In the genomic region with DNA sequence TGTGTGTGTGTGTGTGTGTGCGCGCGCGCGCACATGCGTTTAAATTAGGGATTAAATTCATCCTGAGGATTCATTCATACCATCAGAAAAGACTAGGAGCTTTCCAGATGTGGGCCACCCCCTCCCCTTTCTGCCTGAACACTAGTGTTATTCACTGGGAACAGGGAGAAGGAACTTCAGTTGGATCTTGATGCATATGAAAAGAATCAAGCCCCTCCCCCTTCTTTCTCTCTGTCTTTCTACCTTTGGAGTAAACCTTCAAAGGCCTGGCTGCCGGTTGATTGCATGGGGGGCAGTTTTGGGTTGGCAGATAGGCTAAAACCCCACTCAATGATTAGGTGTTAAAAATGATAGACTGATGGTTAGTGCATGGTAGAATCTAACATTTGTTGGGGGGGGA, we compare ENCODE assay signal across 24 mouse cellular contexts. TPM values are rescaled to one million over a fixed set of nuclear protein-coding genes. Genes with fewer than 3 reads are reported as not detected.
DNase-seq lines count a peak whose midpoint lies in the region; ATAC-seq and TF ChIP-seq lines count a peak whose summit lies in the region.
"Had no signal": no experiment of that assay in that cellular context is flagged by ENCODE, and none has a peak within 500 bp of the region (broad histone marks: within the 10 kb centered on the region; RNA-seq: fewer than 3 reads in every experiment).

No protein-coding gene starts in this region.

- H3K4me2 ChIP-seq in hindbrain, embryonic 15.5 days: peak overlapping the region; percentile 94
- H3K4me2 ChIP-seq in hindbrain, embryonic 12.5 days (replicated peaks): no peak overlapping the region
- peak overlapping the region; percentile 95 for H3K4me2 ChIP-seq in midbrain, postnatal 0 days (ENCODE audit: low read depth, low read length, poor library complexity, severe bottlenecking)

- WGBS in hindbrain, embryonic 15.5 days: 68% methylated on average over 7 of the region's 7 CpGs
- WGBS in hindbrain, embryonic 12.5 days: 67% methylated on average over 7 of the region's 7 CpGs
- WGBS in midbrain, embryonic 10.5 days: 54% methylated on average over 7 of the region's 7 CpGs
- WGBS in midbrain, postnatal 0 days: 55% methylated on average over 7 of the region's 7 CpGs

- DNase-seq in embryo, embryonic 11 days: peak; percentile 14
- no peak for DNase-seq in embryo, embryonic 10 days (ENCODE audit: low spot score)
- DNase-seq in midbrain, embryonic 10.5 days (ENCODE audit: low spot score): no peak
- DNase-seq in midbrain, postnatal 0 days (ENCODE audit: low spot score): no peak
- no peak for DNase-seq in adrenal gland, postnatal 14 days
- no peak for DNase-seq in lung, postnatal 10 days
- DNase-seq: cerebellum, adult 2 months; cerebellum, postnatal 36 days; gastrocnemius, adult 2 months; heart, postnatal 4 days; liver; spleen, adult 18-20 months; thymus, adult 18-20 months; thymus, postnatal 4 days had no signal

- H3K27me3 ChIP-seq in hindbrain, embryonic 15.5 days: peaks cover 10% of the 10 kb centered on the region; the same call in 1 of the 2 replicates
- H3K27me3 ChIP-seq in hindbrain, embryonic 12.5 days: peaks cover 38% of the 10 kb centered on the region
- H3K27me3 ChIP-seq in midbrain, embryonic 10.5 days (ENCODE audit: low read depth, poor library complexity, severe bottlenecking): peaks cover 64% of the 10 kb centered on the region
- peaks cover 5% of the 10 kb centered on the region; the same call in 1 of the 2 replicates for H3K27me3 ChIP-seq in midbrain, postnatal 0 days (ENCODE audit: insufficient read depth, low read length)

- TF ChIP-seq CTCF in midbrain, postnatal 0 days (IDR thresholded peaks at IDR 0.05): no peak

- H3K9ac ChIP-seq in hindbrain, embryonic 15.5 days: no peak overlapping the region
- no peak overlapping the region for H3K9ac ChIP-seq in hindbrain, embryonic 12.5 days
- H3K9ac ChIP-seq in midbrain, postnatal 0 days (replicated peaks; ENCODE audit: low read length, poor library complexity, severe bottlenecking): no peak overlapping the region
- H3K9ac ChIP-seq: neural tube, embryonic 13.5 days had no signal

- H3K4me1 ChIP-seq in hindbrain, embryonic 15.5 days (replicated peaks): peaks cover 12% of the 10 kb centered on the region
- H3K4me1 ChIP-seq in hindbrain, embryonic 12.5 days: peaks cover 16% of the 10 kb centered on the region; the same call in 1 of the 2 replicates
- H3K4me1 ChIP-seq in midbrain, embryonic 10.5 days: peaks cover 31% of the 10 kb centered on the region
- 0 out of 2 replicates have a peak, but pooled peaks cover 3% of the 10 kb centered on the region for H3K4me1 ChIP-seq in midbrain, postnatal 0 days (ENCODE audit: insufficient read depth, low read length)

- 0 out of 2 replicates have a peak, but pooled peaks have one; percentile 31 for ATAC-seq in hindbrain, embryonic 15.5 days (ENCODE audit: low FRiP score, low read depth)
- no peak for ATAC-seq in hindbrain, embryonic 12.5 days (ENCODE audit: low FRiP score)
- ATAC-seq in midbrain, postnatal 0 days (ENCODE audit: low FRiP score): no peak
- ATAC-seq: intestine, postnatal 0 days; lung, postnatal 0 days had no signal

- H3K27ac ChIP-seq in hindbrain, embryonic 15.5 days (replicated peaks): no peak overlapping the region
- no peak overlapping the region for H3K27ac ChIP-seq in hindbrain, embryonic 12.5 days
- H3K27ac ChIP-seq in midbrain, embryonic 10.5 days (replicated peaks): no peak overlapping the region
- no peak overlapping the region for H3K27ac ChIP-seq in midbrain, postnatal 0 days (ENCODE audit: low read depth, low read length)
- H3K27ac ChIP-seq: gastrocnemius, adult 2 months; kidney, postnatal 0 days; neural tube, embryonic 13.5 days had no signal

- no peaks in the 10 kb centered on the region for H3K36me3 ChIP-seq in hindbrain, embryonic 15.5 days
- H3K36me3 ChIP-seq in hindbrain, embryonic 12.5 days: no peaks in the 10 kb centered on the region
- no peaks in the 10 kb centered on the region for H3K36me3 ChIP-seq in midbrain, embryonic 10.5 days
- H3K36me3 ChIP-seq in midbrain, postnatal 0 days (ENCODE audit: insufficient read depth, low read length): no peaks in the 10 kb centered on the region
- H3K36me3 ChIP-seq: neural tube, embryonic 13.5 days had no signal

- H3K4me3 ChIP-seq in hindbrain, embryonic 15.5 days: peak overlapping the region; percentile 56
- no peak overlapping the region for H3K4me3 ChIP-seq in hindbrain, embryonic 12.5 days
- H3K4me3 ChIP-seq in midbrain, embryonic 10.5 days: peak overlapping the region; percentile 73
- H3K4me3 ChIP-seq in midbrain, postnatal 0 days (ENCODE audit: low read depth, low read length): peak overlapping the region; percentile 62
- H3K4me3 ChIP-seq: gastrocnemius, adult 2 months had no signal

- no peaks in the 10 kb centered on the region for H3K9me3 ChIP-seq in hindbrain, embryonic 15.5 days
- no peaks in the 10 kb centered on the region for H3K9me3 ChIP-seq in hindbrain, embryonic 12.5 days (replicated peaks)
- no peaks in the 10 kb centered on the region for H3K9me3 ChIP-seq in midbrain, embryonic 10.5 days (replicated peaks)
- no peaks in the 10 kb centered on the region for H3K9me3 ChIP-seq in midbrain, postnatal 0 days (ENCODE audit: low read length)
- H3K9me3 ChIP-seq: neural tube, embryonic 13.5 days had no signal

RNA-seq across cellular contexts. Expression of a gene that starts 1.5 kb away (rescaled TPM):
- polyA plus RNA-seq in hindbrain, embryonic 15.5 days (2015; fragmentation: Nextera tagmentation; extraction: Ambion mirVana): 13.8 and 15.9 TPM in 2 replicates
- polyA plus RNA-seq in hindbrain, embryonic 12.5 days (2016; fragmentation: Nextera tagmentation; extraction: Ambion mirVana): 2.1 and 2.8 TPM in 2 replicates
- polyA plus RNA-seq in midbrain, embryonic 10.5 days (2016; fragmentation: Nextera tagmentation; extraction: Ambion mirVana): 2.7 and 4.3 TPM in 2 replicates
- 21.9 and 25.0 TPM in 2 replicates for total RNA-seq in midbrain, postnatal 0 days (2014; rRNA removed)
- polyA plus RNA-seq in midbrain, postnatal 0 days (2015; fragmentation: Nextera tagmentation; extraction: Ambion mirVana): 12.7 and 16.7 TPM in 2 replicates
- not detected in 2 replicates for total RNA-seq in adrenal gland, postnatal 14 days (2021)
- total RNA-seq: gastrocnemius, adult 2 months; granulocyte monocyte progenitor cell, adult 5-6 weeks; heart, postnatal 4 days; megakaryocyte progenitor cell, adult 5-6 weeks; MEL had no signal
- polyA plus RNA-seq: liver, embryonic 16.5 days had no signal
